Mouse (Mus musculus) B cell, adult 2 months (primary cell): ENCODE data around the gene Gm20479.

Experiments used
- DNase-seq, 2 experiments: peaks; one replicate each; pipeline ENCODE4 v3.0.0; 2022

Gene Gm20479

GRCm38 (mm10) chr7:27309832-27310231 lies 47.4 kb downstream of the Gm20479 start:
- no peak for DNase-seq

GRCm38 (mm10) chr7:27308821-27309549 lies 48.2 kb downstream of the Gm20479 start:
- DNase-seq: no peak

- no peak for DNase-seq
These were observed 49.7 kb downstream of the Gm20479 start for GRCm38 (mm10) chr7:27307551-27307950.

GRCm38 (mm10) chr7:27306161-27307160 lies 50.8 kb downstream of the Gm20479 start:
- DNase-seq: peak in 1 of 2 experiments; percentile 37

GRCm38 (mm10) chr7:27305091-27305730 lies 52.0 kb downstream of the Gm20479 start:
- no peak for DNase-seq
